Mouse (Mus musculus) MEL (cell line): ENCODE data around the gene Atg13.

ENCODE experiments used
- CTCF ChIP-seq, 3 experiments: IDR thresholded peaks in 2 of 3; conservative IDR thresholded peaks in 1 of 3; 2 replicates each; pipeline ENCODE4 v1.5.1; 2011 to 2012; ENCODE audit warnings: low read length in 3 of 3, low read depth in 2 of 3, mild to moderate bottlenecking in 2 of 3, improper control_type of control experiment in 1 of 3, inconsistent platforms in 1 of 3, mixed read lengths in 1 of 3, moderate library complexity in 1 of 3; ENCODE audit not compliant: control insufficient read depth in 1 of 3, insufficient read depth in 1 of 3, poor library complexity in 1 of 3, severe bottlenecking in 1 of 3
- EP300 ChIP-seq, 2 experiments: IDR thresholded peaks; 2 replicates each; pipeline ENCODE4 v1.6.1; 2011; ENCODE audit warnings: improper control_type of control experiment in 2 of 2, low read length in 2 of 2, low read depth in 1 of 2, mild to moderate bottlenecking in 1 of 2
- MAFK ChIP-seq: IDR thresholded peaks from 2 replicates; pipeline ENCODE4 v1.6.1; 2011; ENCODE audit warnings: low read depth, mild to moderate bottlenecking, low read length, improper control_type of control experiment, borderline replicate concordance
- TAL1 ChIP-seq: IDR thresholded peaks from 2 replicates; pipeline ENCODE4 v1.6.1; 2012; ENCODE audit warnings: mild to moderate bottlenecking, inconsistent platforms, low read length, moderate library complexity, mixed read lengths
- ZNF384 ChIP-seq: IDR thresholded peaks from 2 replicates; pipeline ENCODE4 v1.6.1; 2012; ENCODE audit warnings: low read depth, mild to moderate bottlenecking, inconsistent platforms, low read length, improper control_type of control experiment

- TF ChIP-seq EP300 (IDR thresholded peaks at IDR 0.05; ENCODE audit: low read depth in 1 of 2, low read length in 2 of 2), result no peak
- no peak for TF ChIP-seq TAL1
- no peak for TF ChIP-seq CTCF (IDR thresholded peaks at IDR 0.05 in 2 of 3, conservative IDR thresholded peaks at IDR 0.05 in 1 of 3; ENCODE audit: control insufficient read depth in 1 of 3, insufficient read depth in 1 of 3, low read depth in 2 of 3, low read length in 3 of 3, poor library complexity in 1 of 3, severe bottlenecking in 1 of 3)
- no peak for TF ChIP-seq MAFK
- TF ChIP-seq ZNF384, result no peak
Measured at GRCm38 (mm10) chr2:91705736-91706135, 4.6 kb downstream of the Atg13 start.
